Mouse (Mus musculus): ENCODE measurements around the gene Myl6.

GRCm38 (mm10) chr10:128489380-128489779 lies 4.6 kb downstream of the Myl6 start:
- TF ChIP-seq POLR2A (IDR thresholded peaks at IDR 0.05; ENCODE audit: borderline replicate concordance, control insufficient read depth, low read depth, low read length) (no peak), CTCF (IDR thresholded peaks at IDR 0.05; ENCODE audit: control insufficient read depth, insufficient read depth, low read length) (no peak)

All from bone marrow, adult 2 months (tissue).